Mouse (Mus musculus): ENCODE data around the gene Pmpcb.

DNA sequence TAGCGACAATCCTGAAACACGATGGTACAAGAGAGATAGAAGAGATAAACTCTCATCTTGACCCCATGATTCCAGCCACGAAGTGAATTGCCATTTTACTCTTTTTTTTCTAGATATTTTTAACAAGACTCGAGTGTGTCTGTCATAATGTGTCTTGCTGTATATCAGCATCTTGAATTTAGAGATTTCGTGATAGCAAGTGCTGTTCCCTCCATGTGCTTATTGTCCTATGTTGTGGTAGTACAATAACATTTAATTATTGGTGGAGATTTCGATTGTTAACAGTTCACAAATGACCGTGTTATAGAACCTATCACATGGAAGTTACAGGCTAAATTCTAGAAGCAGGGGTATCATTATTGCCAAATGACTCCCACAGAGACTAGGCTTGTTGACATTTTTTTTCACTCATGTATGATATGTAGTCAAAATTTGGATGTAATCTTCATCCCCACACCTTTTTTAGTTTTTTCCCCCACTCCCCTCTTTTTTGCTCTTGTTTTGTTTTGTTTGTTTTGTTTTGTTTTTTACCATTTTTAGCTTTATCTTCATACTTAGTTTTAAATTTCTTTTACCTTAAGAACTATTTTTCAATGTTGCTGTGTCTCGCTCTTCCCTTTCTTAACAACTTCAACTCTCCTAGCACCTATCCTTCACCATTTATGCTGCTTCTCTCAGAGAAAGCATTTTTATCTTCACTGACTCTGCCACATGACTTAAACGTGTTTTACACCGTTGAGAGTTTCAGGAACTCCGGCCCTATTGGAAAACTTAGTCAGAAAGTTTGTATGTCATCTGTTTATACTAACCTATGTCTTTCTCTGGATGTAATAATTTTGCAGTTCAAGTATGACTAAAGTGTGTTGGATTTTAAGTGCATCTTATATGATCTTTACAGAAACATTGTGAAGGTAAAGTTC, 50.5 kb downstream of the Pmpcb start:
- TF ChIP-seq CTCF (IDR thresholded peaks at IDR 0.05; ENCODE audit: control insufficient read depth, insufficient read depth, insufficient read length) = no peak
- TF ChIP-seq CEBPB (IDR thresholded peaks at IDR 0.05; ENCODE audit: low read depth) = no peak
- TF ChIP-seq MYOD1 (IDR thresholded peaks at IDR 0.05; ENCODE audit: control insufficient read depth, insufficient read length, low read depth) = no peak
- TF ChIP-seq MYOG (IDR thresholded peaks at IDR 0.05; ENCODE audit: control insufficient read depth, extremely low read depth, insufficient read length) = no peak

Measured in C2C12 (cell line).